Mouse (Mus musculus): ENCODE data around the gene Man2a2. TPM values are rescaled to one million over a fixed set of nuclear protein-coding genes. Genes with fewer than 3 reads are reported as not detected.

The Man2a2 gene
- polyA plus RNA-seq, 2 experiments: 1.7 to 4.9 TPM

DNA sequence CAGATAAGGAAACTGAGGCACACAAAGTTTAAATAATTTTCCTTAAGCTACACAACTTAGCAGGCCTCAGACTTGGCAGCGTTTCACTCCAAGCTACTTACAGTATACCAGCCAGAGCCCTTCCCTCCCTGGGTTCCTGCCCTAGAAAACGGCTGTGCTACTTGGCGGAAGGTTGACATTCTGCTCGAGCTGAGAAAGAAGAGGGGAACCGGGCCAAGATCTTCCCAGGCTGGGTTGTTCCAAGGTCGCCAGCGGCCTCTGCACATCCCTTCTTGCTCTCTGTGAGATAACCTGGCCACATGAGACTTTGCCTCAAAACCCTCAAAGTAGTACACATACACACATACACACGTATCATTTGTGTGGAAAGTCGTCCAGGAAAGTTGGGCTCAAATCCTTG, 32.4 kb upstream of the Man2a2 start:
- no peak for DNase-seq (ENCODE audit: low read depth in 3 of 3, low spot score in 3 of 3)
- H3K27ac ChIP-seq: no peak overlapping the region
- TF ChIP-seq EP300 (IDR thresholded peaks at IDR 0.05; ENCODE audit: low read depth) (no peak), CTCF (IDR thresholded peaks at IDR 0.05; ENCODE audit: low read depth) (no peak)
- peaks cover 0 to 9% of the 10 kb centered on the region in 2 experiments; a peak in 1 of 4 replicates for H3K4me1 ChIP-seq (replicated peaks; ENCODE audit: control insufficient read depth in 2 of 2, insufficient read depth in 2 of 2, low read length in 1 of 2)
- WGBS (ENCODE audit: insufficient replicate concordance): 35% methylated on average over 9 of the region's 9 CpGs
- no peak overlapping the region for H3K4me3 ChIP-seq (ENCODE audit: insufficient read depth in 1 of 2, low read depth in 2 of 2, low read length in 2 of 2)
- peak overlapping the region; percentile 69; the same call in 1 of the 2 replicates for H3K4me2 ChIP-seq (ENCODE audit: low read depth)
- H3K9ac ChIP-seq (replicated peaks): no peak overlapping the region
- no peak for ATAC-seq (ENCODE audit: insufficient read depth)
- H3K27me3 ChIP-seq (ENCODE audit: control insufficient read depth, insufficient read depth, low read length): peaks cover 32% of the 10 kb centered on the region
- no peaks in the 10 kb centered on the region for H3K36me3 ChIP-seq (replicated peaks; ENCODE audit: control insufficient read depth, insufficient read depth, low read depth)
- H3K9me3 ChIP-seq (ENCODE audit: control insufficient read depth, low read length): no peaks in the 10 kb centered on the region

DNA sequence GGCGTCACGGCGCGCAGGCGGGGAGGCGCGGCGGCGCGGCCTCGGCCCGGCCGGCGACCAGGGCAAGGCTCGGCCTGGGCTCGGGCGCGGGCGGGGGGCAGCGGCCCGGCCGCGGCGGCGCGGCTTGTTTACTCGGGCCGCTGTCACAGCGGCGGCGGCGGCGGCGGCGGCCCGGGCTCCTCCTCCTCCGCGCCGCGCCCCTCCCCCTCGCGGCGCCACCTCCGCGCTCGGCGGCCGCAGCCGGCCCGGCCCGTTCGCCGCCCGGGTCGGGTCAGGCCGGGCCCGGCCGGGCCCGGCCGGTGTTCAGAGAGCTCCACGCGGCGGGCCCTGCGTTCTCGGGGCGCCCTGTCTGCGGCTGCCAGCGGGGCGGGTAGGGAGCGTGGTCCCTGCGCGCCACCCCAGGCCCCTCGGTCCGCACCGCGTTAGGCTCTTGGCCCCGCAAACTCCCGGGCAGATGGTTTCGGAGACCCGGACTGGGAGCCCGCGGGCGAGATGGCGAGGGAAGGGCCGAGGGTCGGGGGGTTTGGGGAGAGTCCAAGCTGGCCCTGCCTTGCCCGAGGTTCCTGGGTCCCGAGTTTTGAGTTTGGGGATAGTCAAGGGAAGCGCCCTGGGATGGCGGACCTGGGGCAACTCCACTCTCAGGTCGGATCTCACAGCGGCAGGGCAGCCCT, 31.6 kb upstream of the Man2a2 start:
- peaks cover 32% of the 10 kb centered on the region for H3K27me3 ChIP-seq (ENCODE audit: control insufficient read depth, insufficient read depth, low read length)
- 1% methylated on average over 50 of the region's 92 CpGs for WGBS (ENCODE audit: insufficient replicate concordance)

DNA sequence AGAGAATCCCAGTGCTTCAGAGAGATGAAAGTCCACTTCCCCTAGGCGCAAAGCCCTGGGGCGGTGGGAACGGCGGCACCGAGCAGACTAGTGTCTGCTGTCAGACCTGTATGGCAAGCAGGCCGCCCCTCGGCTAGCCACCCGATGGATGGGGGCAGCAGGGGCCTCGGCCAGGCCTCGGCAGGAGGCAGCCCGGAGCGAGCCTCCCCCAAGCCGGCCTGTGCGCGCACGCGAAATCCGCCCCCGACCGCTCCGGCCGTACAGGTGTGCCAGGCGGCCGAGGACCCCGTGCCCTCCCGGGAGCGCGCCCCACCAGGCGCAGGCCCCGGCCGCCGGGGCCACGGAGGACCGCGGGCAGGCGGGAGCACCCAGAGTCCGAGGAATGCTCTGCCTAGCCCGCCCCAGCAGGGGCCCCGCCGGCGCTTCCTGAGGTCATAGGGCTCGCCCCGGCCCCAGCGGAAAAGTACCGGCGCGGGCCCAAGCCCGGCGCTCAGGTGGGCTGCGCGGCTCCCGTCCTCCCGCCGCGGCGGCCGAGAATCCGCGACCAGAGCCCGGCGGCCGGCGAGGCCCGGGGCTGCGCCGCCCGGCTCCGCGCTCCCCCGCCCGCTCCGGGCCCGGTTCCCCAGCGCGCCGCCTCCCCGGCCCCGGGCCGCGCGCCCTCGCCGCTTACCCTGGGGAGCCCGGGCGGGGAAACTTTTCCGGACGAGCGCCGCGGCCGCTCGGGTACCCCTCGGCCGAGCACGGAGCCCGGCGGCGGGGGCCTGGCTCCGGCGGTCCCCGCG, 30.9 kb upstream of the Man2a2 start:
- Histone ChIP-seq H3K27me3 (ENCODE audit: control insufficient read depth, insufficient read depth, low read length) (peaks cover 32% of the 10 kb centered on the region), H3K4me2 (ENCODE audit: low read depth) (peak overlapping the region; percentile 69), H3K4me1 (replicated peaks; ENCODE audit: control insufficient read depth in 2 of 2, insufficient read depth in 2 of 2, low read length in 1 of 2) (peaks cover 0 to 9% of the 10 kb centered on the region in 2 experiments; a peak in 1 of 4 replicates), H3K4me3 (ENCODE audit: insufficient read depth in 1 of 2, low read depth in 2 of 2, low read length in 2 of 2) (peak overlapping the region; percentile 61 to 63), H3K9ac (replicated peaks) (peak overlapping the region; percentile 63), H3K9me3 (ENCODE audit: control insufficient read depth, low read length) (no peaks in the 10 kb centered on the region), H3K36me3 (replicated peaks; ENCODE audit: control insufficient read depth, insufficient read depth, low read depth) (no peaks in the 10 kb centered on the region), H3K27ac (no peak overlapping the region)
- ATAC-seq (ENCODE audit: insufficient read depth) (peak; percentile 55), DNase-seq (ENCODE audit: low read depth in 3 of 3, low spot score in 3 of 3) (no peak)
- no peak for TF ChIP-seq EP300 (IDR thresholded peaks at IDR 0.05; ENCODE audit: low read depth)
- no peak for TF ChIP-seq CTCF (IDR thresholded peaks at IDR 0.05; ENCODE audit: low read depth)
- WGBS (ENCODE audit: insufficient replicate concordance): under 1% methylated on average over 101 of the region's 102 CpGs

More for the DNA sequence above, 31.6 kb upstream of the Man2a2 start:
- no peaks in the 10 kb centered on the region for H3K9me3 ChIP-seq (ENCODE audit: control insufficient read depth, low read length)
- TF ChIP-seq CTCF (IDR thresholded peaks at IDR 0.05; ENCODE audit: low read depth): no peak
- TF ChIP-seq EP300 (IDR thresholded peaks at IDR 0.05; ENCODE audit: low read depth): no peak
- H3K36me3 ChIP-seq (replicated peaks; ENCODE audit: control insufficient read depth, insufficient read depth, low read depth): no peaks in the 10 kb centered on the region
- H3K4me3 ChIP-seq (ENCODE audit: insufficient read depth in 1 of 2, low read depth in 2 of 2, low read length in 2 of 2): peak overlapping the region; percentile 61 to 63
- peaks cover 0 to 9% of the 10 kb centered on the region in 2 experiments; a peak in 1 of 4 replicates for H3K4me1 ChIP-seq (replicated peaks; ENCODE audit: control insufficient read depth in 2 of 2, insufficient read depth in 2 of 2, low read length in 1 of 2)
- no peak overlapping the region for H3K27ac ChIP-seq
- peak overlapping the region; percentile 63 for H3K9ac ChIP-seq (replicated peaks)
- peak overlapping the region; percentile 69 for H3K4me2 ChIP-seq (ENCODE audit: low read depth)
- DNase-seq (ENCODE audit: low read depth in 3 of 3, low spot score in 3 of 3): no peak
- peak; percentile 66 for ATAC-seq (ENCODE audit: insufficient read depth)

DNA sequence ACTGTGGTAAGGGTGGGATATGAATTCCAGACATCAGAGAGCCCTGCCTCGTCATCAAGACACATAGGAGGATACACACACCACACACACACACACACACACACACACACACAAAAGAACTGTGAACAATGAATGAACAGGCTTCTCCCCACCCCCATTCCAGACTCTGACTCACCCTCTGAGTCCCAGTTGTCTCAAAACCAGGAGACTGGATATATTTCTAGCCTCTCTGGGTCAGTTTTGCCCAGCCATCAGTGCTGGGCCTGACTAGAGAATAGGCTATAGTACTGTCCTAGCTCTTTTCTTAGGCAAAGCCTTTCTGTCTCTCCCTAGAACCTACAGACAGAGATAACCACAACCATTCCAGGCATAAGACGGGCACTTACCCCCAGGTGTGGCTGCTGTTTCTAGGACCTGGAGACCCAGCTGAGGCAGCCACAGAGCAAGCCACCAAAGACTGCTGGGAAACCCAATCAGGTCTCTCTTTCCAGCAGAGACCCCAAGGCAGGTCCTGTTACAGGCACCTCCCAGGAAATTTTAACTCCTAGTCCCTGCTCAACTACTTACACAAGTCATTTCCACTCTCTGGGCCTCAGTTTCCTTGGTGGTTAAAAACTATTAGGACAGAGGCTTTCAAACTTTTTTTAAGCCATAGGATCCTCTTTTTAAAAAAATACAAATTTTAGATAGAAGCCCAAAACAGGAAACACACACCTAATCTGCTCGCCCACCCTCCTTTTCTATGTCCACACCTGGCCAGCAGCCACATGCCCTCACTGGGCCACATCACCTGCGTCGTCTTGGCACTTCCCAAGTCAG, 30.1 kb upstream of the Man2a2 start:
- TF ChIP-seq EP300 (IDR thresholded peaks at IDR 0.05; ENCODE audit: low read depth) (no peak), CTCF (IDR thresholded peaks at IDR 0.05; ENCODE audit: low read depth) (no peak)
- peaks cover 32% of the 10 kb centered on the region for H3K27me3 ChIP-seq (ENCODE audit: control insufficient read depth, insufficient read depth, low read length)
- ATAC-seq (ENCODE audit: insufficient read depth): no peak

More for the DNA sequence above, 30.1 kb upstream of the Man2a2 start:
- Histone ChIP-seq H3K9me3 (ENCODE audit: control insufficient read depth, low read length) (no peaks in the 10 kb centered on the region), H3K36me3 (replicated peaks; ENCODE audit: control insufficient read depth, insufficient read depth, low read depth) (no peaks in the 10 kb centered on the region; the same call in 1 of the 2 replicates), H3K4me2 (ENCODE audit: low read depth) (peak overlapping the region; percentile 69), H3K4me1 (replicated peaks; ENCODE audit: control insufficient read depth in 2 of 2, insufficient read depth in 2 of 2, low read length in 1 of 2) (peaks cover 0 to 9% of the 10 kb centered on the region in 2 experiments; a peak in 1 of 4 replicates), H3K27ac (no peak overlapping the region), H3K4me3 (ENCODE audit: insufficient read depth in 1 of 2, low read depth in 2 of 2, low read length in 2 of 2) (peak overlapping the region; percentile 61 to 63), H3K9ac (replicated peaks) (peak overlapping the region; percentile 63)
- no peak for DNase-seq (ENCODE audit: low read depth in 3 of 3, low spot score in 3 of 3)
- 22% methylated on average over 5 of the region's 5 CpGs for WGBS (ENCODE audit: insufficient replicate concordance)

Data from liver, embryonic 14.5 days (tissue).